Mouse (Mus musculus): ENCODE measurements around the gene Map4k2. TPM values are rescaled to one million over a fixed set of nuclear protein-coding genes. Genes with fewer than 3 reads are reported as not detected.

Gene Map4k2
- polyA plus RNA-seq (2014; fragmentation: Nextera tagmentation; extraction: Ambion mirVana): 14.3 and 18.8 TPM in 2 replicates

- ATAC-seq (ENCODE audit: low FRiP score, low TSS enrichment) (peak; percentile 69), DNase-seq (peak; percentile 80)
- H3K36me3 ChIP-seq (ENCODE audit: control insufficient read depth, insufficient read depth, low read length): peaks cover 75% of the 10 kb centered on the region
- H3K9ac ChIP-seq (replicated peaks; ENCODE audit: low read length): peak within 1 kb of the TSS; percentile 68
- WGBS: 6% methylated on average over 72 of the region's 72 CpGs
- peaks cover 20% of the 10 kb centered on the region for H3K4me1 ChIP-seq (ENCODE audit: control insufficient read depth, insufficient read depth, low read length)
- no peak within 1 kb of the TSS for H3K27ac ChIP-seq (replicated peaks; ENCODE audit: low read depth, low read length)
- H3K9me3 ChIP-seq (ENCODE audit: control insufficient read depth, low read length): no peaks in the 10 kb centered on the region
- no peaks in the 10 kb centered on the region for H3K27me3 ChIP-seq (ENCODE audit: control insufficient read depth, insufficient read depth, low read length)
- peak within 1 kb of the TSS; percentile 47 for H3K4me3 ChIP-seq (replicated peaks; ENCODE audit: low read depth, low read length)
- peak within 1 kb of the TSS; percentile 84 for H3K4me2 ChIP-seq (ENCODE audit: low read length)
These were observed at the start of gene Map4k2 for GRCm38 (mm10) chr19:6340524-6341452. TSS of gene Map4k2 (plus strand) at chr19:6341135.

- Histone ChIP-seq H3K36me3 (ENCODE audit: control insufficient read depth, insufficient read depth, low read length) (peaks cover 69% of the 10 kb centered on the region), H3K27me3 (ENCODE audit: control insufficient read depth, insufficient read depth, low read length) (no peaks in the 10 kb centered on the region), H3K9ac (replicated peaks; ENCODE audit: low read length) (no peak overlapping the region), H3K4me1 (ENCODE audit: control insufficient read depth, insufficient read depth, low read length) (no peaks in the 10 kb centered on the region), H3K4me3 (replicated peaks; ENCODE audit: low read depth, low read length) (no peak overlapping the region), H3K27ac (replicated peaks; ENCODE audit: low read depth, low read length) (no peak overlapping the region), H3K4me2 (ENCODE audit: low read length) (no peak overlapping the region), H3K9me3 (ENCODE audit: control insufficient read depth, low read length) (no peaks in the 10 kb centered on the region)
- DNase-seq: no peak
- ATAC-seq (ENCODE audit: low FRiP score, low TSS enrichment): no peak
- 90% methylated on average over 5 of the region's 5 CpGs for WGBS
These were observed 48.7 kb upstream of the Map4k2 start for GRCm38 (mm10) chr19:6292262-6292661.

DNA sequence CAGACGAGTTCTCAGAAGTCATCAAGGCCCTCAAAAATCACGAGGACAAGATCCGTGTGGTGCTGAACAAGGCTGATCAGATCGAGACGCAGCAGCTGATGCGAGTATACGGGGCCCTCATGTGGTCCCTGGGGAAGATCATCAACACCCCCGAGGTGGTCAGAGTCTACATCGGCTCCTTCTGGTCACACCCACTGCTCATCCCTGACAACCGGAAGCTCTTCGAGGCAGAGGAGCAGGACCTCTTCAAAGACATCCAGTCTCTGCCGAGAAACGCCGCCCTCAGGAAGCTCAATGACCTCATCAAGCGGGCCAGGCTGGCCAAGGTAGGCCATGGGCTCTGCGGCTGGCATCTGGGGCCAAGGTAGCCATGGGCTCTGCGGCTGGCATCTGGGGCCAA is 46.6 kb upstream of the Map4k2 start:
- Histone ChIP-seq H3K36me3 (ENCODE audit: control insufficient read depth, insufficient read depth, low read length) (peaks cover 84% of the 10 kb centered on the region), H3K4me1 (ENCODE audit: control insufficient read depth, insufficient read depth, low read length) (no peaks in the 10 kb centered on the region), H3K9ac (replicated peaks; ENCODE audit: low read length) (no peak overlapping the region), H3K4me3 (replicated peaks; ENCODE audit: low read depth, low read length) (no peak overlapping the region), H3K27me3 (ENCODE audit: control insufficient read depth, insufficient read depth, low read length) (no peaks in the 10 kb centered on the region), H3K27ac (replicated peaks; ENCODE audit: low read depth, low read length) (no peak overlapping the region), H3K9me3 (ENCODE audit: control insufficient read depth, low read length) (no peaks in the 10 kb centered on the region), H3K4me2 (ENCODE audit: low read length) (no peak overlapping the region)
- no peak for ATAC-seq (ENCODE audit: low FRiP score, low TSS enrichment)
- no peak for DNase-seq
- 93% methylated on average over 17 of the region's 17 CpGs for WGBS

DNA sequence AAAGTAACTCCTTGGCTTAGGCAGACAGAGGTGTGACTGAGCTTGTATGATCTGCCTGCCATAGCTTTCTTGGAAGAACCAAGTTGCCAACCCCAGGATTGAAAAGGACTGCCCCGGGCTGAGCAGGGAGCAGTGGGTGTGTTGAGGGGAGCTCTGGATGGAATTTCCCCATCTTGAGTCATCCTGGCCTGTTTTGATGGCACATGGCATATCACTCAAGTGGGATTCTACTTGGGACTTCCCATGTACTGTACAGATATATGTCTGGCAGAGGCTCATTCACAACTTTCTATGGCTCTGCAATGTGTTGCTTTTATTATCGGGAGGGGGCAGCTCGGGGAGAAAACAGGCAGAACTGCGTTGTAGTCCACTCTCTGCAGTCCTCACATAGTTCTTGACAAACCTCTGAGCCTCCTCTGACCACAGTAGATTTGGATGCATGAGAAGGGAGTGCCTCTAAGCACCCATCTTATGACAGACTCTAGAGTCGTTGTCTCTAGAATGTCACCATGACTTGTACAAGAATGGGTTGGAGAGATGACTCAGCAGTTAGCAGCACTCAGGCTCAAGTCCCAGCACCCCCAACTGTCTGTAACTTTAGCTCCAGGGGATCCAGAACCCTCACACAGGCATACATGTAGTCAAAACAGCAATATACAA is 44.3 kb upstream of the Map4k2 start:
- H3K4me1 ChIP-seq (ENCODE audit: control insufficient read depth, insufficient read depth, low read length): no peaks in the 10 kb centered on the region
- H3K9me3 ChIP-seq (ENCODE audit: control insufficient read depth, low read length): no peaks in the 10 kb centered on the region
- no peak overlapping the region for H3K27ac ChIP-seq (replicated peaks; ENCODE audit: low read depth, low read length)
- H3K4me2 ChIP-seq (ENCODE audit: low read length): no peak overlapping the region
- DNase-seq (no peak), ATAC-seq (ENCODE audit: low FRiP score, low TSS enrichment) (no peak)
- WGBS: 89% methylated on average over 5 of the region's 5 CpGs
- H3K27me3 ChIP-seq (ENCODE audit: control insufficient read depth, insufficient read depth, low read length): no peaks in the 10 kb centered on the region
- H3K36me3 ChIP-seq (ENCODE audit: control insufficient read depth, insufficient read depth, low read length): peaks cover 83% of the 10 kb centered on the region
- no peak overlapping the region for H3K4me3 ChIP-seq (replicated peaks; ENCODE audit: low read depth, low read length)
- H3K9ac ChIP-seq (replicated peaks; ENCODE audit: low read length): no peak overlapping the region

GRCm38 (mm10) chr19:6297641-6298040 is 43.3 kb upstream of the Map4k2 start:
- H3K36me3 ChIP-seq (ENCODE audit: control insufficient read depth, insufficient read depth, low read length): peaks cover 76% of the 10 kb centered on the region
- 93% methylated on average over 9 of the region's 9 CpGs for WGBS
- no peak for ATAC-seq (ENCODE audit: low FRiP score, low TSS enrichment)

DNA sequence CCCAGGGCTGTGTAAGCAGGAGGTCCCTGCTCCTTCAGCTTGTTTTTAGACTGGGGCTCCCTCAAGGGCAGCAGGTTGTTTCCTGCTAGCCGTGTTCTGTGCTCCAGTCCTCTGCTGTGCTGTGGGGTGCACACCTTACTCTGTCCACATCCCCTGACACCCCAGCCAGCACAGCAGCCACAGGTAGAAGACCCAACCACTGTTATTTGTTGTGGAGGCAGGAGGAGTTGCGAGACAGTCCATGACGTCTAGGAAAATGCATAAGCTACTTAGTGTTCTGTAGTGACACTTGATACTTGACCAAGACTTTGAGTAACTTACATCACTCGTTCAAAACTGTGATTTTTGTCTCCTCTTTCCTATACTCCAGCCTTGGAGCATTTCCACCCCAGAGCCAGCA is 41.9 kb upstream of the Map4k2 start:
- H3K4me2 ChIP-seq (ENCODE audit: low read length): no peak overlapping the region
- H3K36me3 ChIP-seq (ENCODE audit: control insufficient read depth, insufficient read depth, low read length): peaks cover 66% of the 10 kb centered on the region
- no peaks in the 10 kb centered on the region for H3K4me1 ChIP-seq (ENCODE audit: control insufficient read depth, insufficient read depth, low read length)
- WGBS: 83% methylated on average over 4 of the region's 4 CpGs
- no peak overlapping the region for H3K4me3 ChIP-seq (replicated peaks; ENCODE audit: low read depth, low read length)
- no peaks in the 10 kb centered on the region for H3K27me3 ChIP-seq (ENCODE audit: control insufficient read depth, insufficient read depth, low read length)
- H3K9me3 ChIP-seq (ENCODE audit: control insufficient read depth, low read length): no peaks in the 10 kb centered on the region
- DNase-seq (no peak), ATAC-seq (ENCODE audit: low FRiP score, low TSS enrichment) (no peak)
- no peak overlapping the region for H3K27ac ChIP-seq (replicated peaks; ENCODE audit: low read depth, low read length)
- H3K9ac ChIP-seq (replicated peaks; ENCODE audit: low read length): no peak overlapping the region

More at GRCm38 (mm10) chr19:6297641-6298040, 43.3 kb upstream of the Map4k2 start:
- no peaks in the 10 kb centered on the region for H3K4me1 ChIP-seq (ENCODE audit: control insufficient read depth, insufficient read depth, low read length)
- no peak for DNase-seq
- no peaks in the 10 kb centered on the region for H3K27me3 ChIP-seq (ENCODE audit: control insufficient read depth, insufficient read depth, low read length)
- no peaks in the 10 kb centered on the region for H3K9me3 ChIP-seq (ENCODE audit: control insufficient read depth, low read length)
- no peak overlapping the region for H3K4me3 ChIP-seq (replicated peaks; ENCODE audit: low read depth, low read length)
- H3K9ac ChIP-seq (replicated peaks; ENCODE audit: low read length): no peak overlapping the region
- H3K4me2 ChIP-seq (ENCODE audit: low read length): no peak overlapping the region
- H3K27ac ChIP-seq (replicated peaks; ENCODE audit: low read depth, low read length): no peak overlapping the region

GRCm38 (mm10) chr19:6299450-6300267 is 41.3 kb upstream of the Map4k2 start:
- H3K4me3 ChIP-seq (replicated peaks; ENCODE audit: low read depth, low read length): no peak overlapping the region
- H3K36me3 ChIP-seq (ENCODE audit: control insufficient read depth, insufficient read depth, low read length): peaks cover 60% of the 10 kb centered on the region
- no peaks in the 10 kb centered on the region for H3K27me3 ChIP-seq (ENCODE audit: control insufficient read depth, insufficient read depth, low read length)
- DNase-seq (no peak), ATAC-seq (ENCODE audit: low FRiP score, low TSS enrichment) (no peak)
- no peak overlapping the region for H3K4me2 ChIP-seq (ENCODE audit: low read length)
- no peak overlapping the region for H3K9ac ChIP-seq (replicated peaks; ENCODE audit: low read length)
- H3K27ac ChIP-seq (replicated peaks; ENCODE audit: low read depth, low read length): no peak overlapping the region
- H3K4me1 ChIP-seq (ENCODE audit: control insufficient read depth, insufficient read depth, low read length): no peaks in the 10 kb centered on the region
- H3K9me3 ChIP-seq (ENCODE audit: control insufficient read depth, low read length): no peaks in the 10 kb centered on the region
- WGBS: 84% methylated on average over 7 of the region's 7 CpGs

DNA sequence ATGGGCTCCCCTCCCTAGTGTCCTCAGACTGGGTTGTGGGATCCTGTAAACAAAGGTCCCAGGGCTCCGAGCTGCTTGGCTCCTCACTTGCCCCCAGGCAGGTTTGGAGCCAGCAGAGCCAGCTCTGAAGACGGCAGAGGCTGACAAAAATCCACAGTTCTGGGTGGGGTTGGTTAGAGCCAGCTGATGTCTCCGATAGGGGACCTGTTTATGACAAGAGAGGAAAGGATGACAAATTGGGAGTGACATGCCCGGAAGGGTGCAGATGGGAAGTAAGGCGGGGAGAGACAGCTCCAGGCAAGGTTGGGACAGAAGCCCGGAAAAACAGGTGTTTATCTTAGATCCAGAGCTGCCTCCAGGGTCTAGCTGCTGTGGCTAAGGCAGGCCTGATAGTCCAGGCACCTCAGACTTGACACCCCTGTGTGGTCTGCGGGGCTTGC is 40.5 kb upstream of the Map4k2 start:
- Histone ChIP-seq H3K9ac (replicated peaks; ENCODE audit: low read length) (no peak overlapping the region), H3K4me3 (replicated peaks; ENCODE audit: low read depth, low read length) (no peak overlapping the region), H3K4me1 (ENCODE audit: control insufficient read depth, insufficient read depth, low read length) (no peaks in the 10 kb centered on the region), H3K4me2 (ENCODE audit: low read length) (no peak overlapping the region), H3K9me3 (ENCODE audit: control insufficient read depth, low read length) (no peaks in the 10 kb centered on the region), H3K36me3 (ENCODE audit: control insufficient read depth, insufficient read depth, low read length) (peaks cover 52% of the 10 kb centered on the region), H3K27me3 (ENCODE audit: control insufficient read depth, insufficient read depth, low read length) (no peaks in the 10 kb centered on the region), H3K27ac (replicated peaks; ENCODE audit: low read depth, low read length) (no peak overlapping the region)
- 64% methylated on average over 7 of the region's 7 CpGs for whole genome bisulfite sequencing
- DNase-seq (no peak), ATAC-seq (ENCODE audit: low FRiP score, low TSS enrichment) (no peak)
